Mouse (Mus musculus): ENCODE results near the gene Hcls1.

Hcls1 gene

GRCm38 (mm10) chr16:36987399-36987798 is 52.6 kb downstream of the Hcls1 start:
- no peak for DNase-seq (ENCODE audit: extremely low spot score, low read depth, low spot score)

DNA sequence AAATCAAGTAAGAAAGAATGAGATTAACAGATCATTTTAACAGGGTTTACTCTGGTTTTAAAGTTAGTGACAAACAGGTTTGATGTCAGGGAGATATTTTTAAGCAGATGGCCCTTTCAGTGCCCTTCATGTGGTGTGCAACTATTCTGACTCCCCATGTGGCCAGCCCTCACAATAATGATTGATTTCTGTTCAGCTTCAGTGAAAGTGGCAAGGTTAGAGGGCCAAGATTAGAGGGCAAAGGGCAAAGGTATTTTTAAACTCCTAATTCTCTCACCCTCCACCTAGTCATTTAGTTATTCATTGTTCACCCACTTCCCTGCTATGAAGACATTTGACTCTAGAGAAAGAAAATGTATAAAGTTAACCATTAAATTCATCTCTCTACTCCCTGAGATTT is 53.3 kb downstream of the Hcls1 start:
- DNase-seq (ENCODE audit: extremely low spot score, low read depth, low spot score): no peak

GRCm38 (mm10) chr16:36989493-36989892 is 54.7 kb downstream of the Hcls1 start:
- DNase-seq (ENCODE audit: extremely low spot score, low read depth, low spot score): no peak

DNA sequence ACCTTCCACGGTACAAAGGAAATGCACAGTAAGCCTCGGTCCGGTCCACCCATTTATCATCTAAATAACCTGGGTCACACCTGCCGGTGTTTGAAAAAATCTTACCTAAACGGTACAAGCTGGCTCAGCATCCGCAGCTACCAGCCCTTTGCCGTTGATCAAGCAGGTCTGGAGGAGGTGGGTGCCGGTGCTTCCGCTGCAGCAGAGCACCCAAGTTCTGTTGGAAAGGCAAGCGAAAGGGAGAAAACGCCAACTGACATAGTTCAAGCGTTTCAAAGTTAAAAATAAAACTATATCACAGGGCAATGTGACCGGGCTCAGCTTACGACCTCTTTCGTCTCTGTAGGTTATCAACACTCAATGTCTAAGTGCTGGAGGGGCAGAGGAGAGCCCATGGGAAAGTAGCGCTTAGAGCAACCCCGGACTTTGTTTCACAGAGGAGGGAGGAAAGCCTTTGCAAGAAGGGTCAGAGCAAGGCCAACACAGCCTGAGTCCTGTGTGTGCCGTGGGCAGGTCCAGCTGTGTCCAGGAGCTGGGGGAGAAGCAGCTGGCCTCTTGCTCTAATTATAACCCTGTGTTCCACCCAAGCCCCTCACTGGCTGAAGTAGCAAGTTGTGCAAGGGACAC is 55.3 kb downstream of the Hcls1 start, which contains the start of gene Fbxo40:
TSS of gene Fbxo40 (minus strand) at position 469 of the 627 bp plus-strand sequence.
- DNase-seq (ENCODE audit: extremely low spot score, low read depth, low spot score): no peak

GRCm38 (mm10) chr16:36997650-36998049 is 62.9 kb downstream of the Hcls1 start:
- no peak for DNase-seq (ENCODE audit: extremely low spot score, low read depth, low spot score)

GRCm38 (mm10) chr16:36999366-36999972 is 64.7 kb downstream of the Hcls1 start:
- no peak for DNase-seq (ENCODE audit: extremely low spot score, low read depth, low spot score)

DNA sequence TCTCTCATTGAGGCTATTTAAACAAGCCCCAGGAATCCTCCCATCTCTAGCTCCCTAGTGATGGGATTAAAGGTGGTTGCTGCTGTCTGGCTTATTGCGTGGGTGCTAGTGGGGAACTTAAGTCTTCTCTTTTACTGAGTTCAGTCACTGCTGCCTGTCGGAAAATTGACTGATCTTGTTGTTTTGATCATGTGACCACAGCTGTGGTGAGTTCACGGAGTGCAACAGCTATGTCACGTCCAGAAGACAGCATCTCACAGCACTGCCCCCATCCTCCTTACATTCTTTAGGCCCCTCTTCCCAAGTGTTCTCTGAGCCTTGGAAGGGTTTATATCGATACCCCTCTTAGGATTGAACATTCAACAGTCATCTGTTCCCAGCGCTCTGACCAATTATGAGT is 74.5 kb downstream of the Hcls1 start:
- DNase-seq (ENCODE audit: extremely low spot score, low read depth, low spot score): no peak

- peak; percentile 49 for DNase-seq (ENCODE audit: extremely low spot score, low read depth, low spot score)
Observed at GRCm38 (mm10) chr16:37010370-37010769, 75.6 kb downstream of the Hcls1 start.

DNA sequence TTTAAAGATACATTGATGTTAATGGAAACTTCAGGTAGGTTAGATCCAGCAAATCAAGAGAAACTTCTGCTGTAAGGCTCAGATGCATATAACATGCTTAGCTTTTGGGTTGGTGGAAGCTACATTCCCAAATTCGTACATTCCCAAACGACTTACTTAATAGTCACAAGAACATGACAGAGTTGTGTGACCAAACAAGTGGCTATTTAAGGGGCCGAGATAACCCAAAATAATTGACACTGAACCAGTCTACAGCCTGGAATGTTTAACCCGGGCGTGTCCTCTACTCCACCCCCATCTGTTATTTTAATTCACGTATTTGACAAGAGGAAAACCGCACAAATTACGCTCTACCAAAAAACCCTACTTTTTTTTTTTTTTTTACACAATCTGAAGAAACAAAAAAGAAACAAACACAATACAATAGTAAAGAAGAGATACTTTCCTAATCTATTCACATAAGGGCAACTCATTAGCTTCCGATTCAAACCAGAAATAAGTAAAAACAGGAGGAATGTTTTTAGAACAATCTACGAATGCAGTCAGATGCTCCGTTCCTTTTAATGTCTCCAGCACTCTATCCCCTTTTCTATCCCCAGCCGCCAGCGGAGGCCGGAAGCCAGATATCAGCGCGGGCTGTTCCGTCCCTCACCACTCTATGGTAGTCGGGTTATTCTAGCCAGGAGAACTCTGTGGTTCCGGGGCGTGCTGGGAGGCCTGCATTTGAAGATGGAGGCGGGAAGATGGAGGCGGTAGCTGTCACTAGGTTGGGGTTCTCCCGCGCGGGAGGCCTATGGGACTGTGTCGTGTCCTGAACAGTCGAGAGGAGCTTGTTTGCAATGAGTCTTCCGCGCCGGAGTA is 76.5 kb downstream of the Hcls1 start, which contains the start of gene Polq:
TSS of gene Polq (plus strand) at position 726 of the 861 bp plus-strand sequence.
- peak; percentile 57 for DNase-seq (ENCODE audit: extremely low spot score, low read depth, low spot score)

DNA sequence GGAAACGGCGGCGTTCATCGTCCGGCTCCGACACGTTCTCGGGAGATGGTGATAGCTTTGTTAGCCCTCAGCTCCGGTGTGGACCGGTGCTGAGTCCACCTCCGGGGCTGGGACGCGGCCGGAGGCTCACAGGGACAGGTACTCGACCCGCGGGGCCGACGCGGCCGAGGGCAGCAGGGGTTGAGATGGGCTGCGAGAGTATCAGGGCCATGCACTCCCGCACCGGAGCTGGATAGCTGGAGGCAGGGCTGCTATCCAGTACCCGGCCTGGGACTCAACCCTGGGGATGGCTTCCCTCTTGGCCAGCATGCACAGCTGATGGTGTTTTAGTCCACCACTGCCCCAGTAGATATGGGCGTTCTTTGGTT is 77.1 kb downstream of the Hcls1 start:
- DNase-seq (ENCODE audit: extremely low spot score, low read depth, low spot score): no peak

- DNase-seq (ENCODE audit: extremely low spot score, low read depth, low spot score): no peak
Observed at GRCm38 (mm10) chr16:37012336-37012735, 77.6 kb downstream of the Hcls1 start.

Data from hindlimb bud, embryonic 11.5 days (tissue).